Mouse (Mus musculus): ENCODE data around the gene Lin52. TPM values are rescaled to one million over a fixed set of nuclear protein-coding genes. Genes with fewer than 3 reads are reported as not detected.
A peak's percentile ranks its signal among the peaks of the same experiment; 100 is the strongest.

Lin52 gene
- polyA plus RNA-seq, 1 experiment from 2014 or later: 15.3 TPM

DNA sequence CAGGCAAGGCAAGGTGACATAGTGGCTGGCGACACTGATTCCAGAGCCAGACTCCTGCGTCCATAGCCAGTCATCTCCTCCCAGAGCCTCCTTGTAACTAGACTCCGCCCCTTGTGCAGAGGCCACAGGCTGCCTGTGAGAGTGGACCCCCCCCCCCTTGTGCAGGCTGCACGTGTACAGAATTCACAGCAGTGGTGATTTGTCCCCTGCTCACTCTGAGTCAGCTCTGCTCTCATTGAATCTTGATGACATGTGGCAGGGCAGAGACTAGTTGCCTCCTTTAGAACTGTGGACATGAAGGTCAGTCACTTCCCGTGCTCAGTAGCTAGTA is 127.2 kb downstream of the Lin52 start:
- Histone ChIP-seq H3K4me1 (no peaks in the 10 kb centered on the region), H3K9me3 (replicated peaks) (no peaks in the 10 kb centered on the region), H3K27ac (no peak overlapping the region), H3K4me3 (no peak overlapping the region), H3K9ac (no peak overlapping the region), H3K27me3 (replicated peaks) (peaks cover 58% of the 10 kb centered on the region), H3K4me2 (no peak overlapping the region), H3K36me3 (no peaks in the 10 kb centered on the region)
- no peak for ATAC-seq
- WGBS (ENCODE audit: insufficient replicate concordance): 35% methylated on average over 5 of the region's 5 CpGs

DNA sequence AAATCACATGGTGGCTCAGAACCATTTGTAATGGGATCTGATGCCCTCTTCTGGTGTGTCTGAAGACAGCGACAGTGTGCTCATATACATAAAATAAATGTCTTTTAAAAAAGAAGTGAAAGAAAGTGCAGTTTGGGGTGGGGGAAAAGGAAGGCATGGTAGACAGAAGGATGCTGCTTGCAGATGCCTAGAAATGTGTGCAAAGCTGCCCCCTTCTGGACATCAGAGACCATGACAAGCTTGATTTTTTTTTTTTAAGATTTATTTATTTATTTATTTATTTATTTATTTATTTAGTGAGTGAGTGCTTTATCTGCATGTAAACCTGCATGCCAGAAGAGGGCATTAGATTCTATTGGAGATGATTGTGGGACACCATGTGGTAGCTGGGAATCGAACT is 130.1 kb downstream of the Lin52 start:
- no peak overlapping the region for H3K9ac ChIP-seq
- no peaks in the 10 kb centered on the region for H3K9me3 ChIP-seq (replicated peaks)
- no peaks in the 10 kb centered on the region for H3K36me3 ChIP-seq
- no peak for ATAC-seq
- H3K4me3 ChIP-seq: no peak overlapping the region
- H3K27ac ChIP-seq: no peak overlapping the region
- H3K27me3 ChIP-seq (replicated peaks): peaks cover 35% of the 10 kb centered on the region
- H3K4me1 ChIP-seq: no peaks in the 10 kb centered on the region
- 82% methylated on average over 2 of the region's 2 CpGs for WGBS (ENCODE audit: insufficient replicate concordance)
- H3K4me2 ChIP-seq: no peak overlapping the region

DNA sequence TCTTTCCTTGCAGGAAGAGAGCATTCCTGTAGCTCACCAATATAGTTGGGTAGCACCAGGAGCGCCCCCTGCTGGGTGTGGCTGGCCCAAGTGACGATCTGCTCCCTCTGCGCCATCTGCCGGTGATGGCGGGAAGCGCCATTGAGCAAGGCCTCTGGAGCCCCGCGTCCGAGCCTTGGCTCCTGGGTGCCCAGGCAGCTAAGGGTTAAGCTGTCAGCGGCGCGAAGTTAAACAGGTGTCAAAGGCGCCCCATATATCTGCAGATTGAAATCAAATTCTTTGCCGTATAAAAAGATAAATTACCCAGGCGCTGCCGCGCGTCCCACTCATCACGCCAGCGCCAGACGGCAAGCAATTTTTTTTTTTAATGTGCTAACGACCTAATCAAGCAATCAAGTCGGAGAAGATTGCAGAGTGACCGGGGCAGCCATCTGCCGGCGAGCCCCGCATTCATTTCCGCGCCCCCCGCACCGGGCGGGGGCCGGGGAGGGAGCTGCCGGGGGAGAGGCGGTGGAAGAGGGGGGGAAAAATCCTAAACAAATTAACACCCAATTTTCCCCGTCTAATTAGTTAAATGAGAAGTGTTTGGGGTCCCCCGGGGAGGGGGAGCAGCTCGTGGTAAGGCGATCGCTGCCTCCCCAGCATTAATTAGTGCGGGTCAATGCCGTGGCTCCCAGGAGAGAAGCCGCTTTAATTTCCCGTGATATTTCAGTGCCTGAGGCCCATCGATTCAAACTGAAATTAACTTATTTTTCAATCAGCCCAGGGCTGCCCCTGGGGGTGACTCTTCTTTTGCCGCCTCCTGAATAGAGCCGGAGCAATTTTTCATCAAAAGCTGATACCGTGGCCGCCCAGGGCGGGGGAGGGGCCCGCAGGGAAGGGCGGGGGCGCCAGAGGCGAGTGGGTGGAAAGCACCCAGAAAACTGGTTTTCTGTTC is 138.9 kb downstream of the Lin52 start:
- no peak overlapping the region for H3K27ac ChIP-seq
- ATAC-seq: 0 out of 2 replicates have a peak, but pooled peaks have one; percentile 35

More for the DNA sequence above, 138.9 kb downstream of the Lin52 start:
- peak overlapping the region; percentile 62 for H3K9ac ChIP-seq
- no peaks in the 10 kb centered on the region for H3K36me3 ChIP-seq
- WGBS (ENCODE audit: insufficient replicate concordance): under 1% methylated on average over 54 of the region's 54 CpGs
- H3K4me3 ChIP-seq: peak overlapping the region; percentile 58
- peaks cover 10% of the 10 kb centered on the region for H3K4me1 ChIP-seq
- H3K4me2 ChIP-seq: peak overlapping the region; percentile 92
- no peaks in the 10 kb centered on the region for H3K9me3 ChIP-seq (replicated peaks)
- peaks cover 58% of the 10 kb centered on the region for H3K27me3 ChIP-seq (replicated peaks)

Other genes starting within 250 kb of the Lin52 start
- gene Elmsan1, start 232.5 kb upstream of the Lin52 start, polyA plus RNA-seq (2016; fragmentation: Nextera tagmentation; extraction: Ambion mirVana): 6.9 and 8.0 TPM in 2 replicates
- gene Ptgr2, start 166.2 kb upstream of the Lin52 start, polyA plus RNA-seq (2016; fragmentation: Nextera tagmentation; extraction: Ambion mirVana): 34.9 and 35.0 TPM in 2 replicates
- gene Zfp410, start 134.6 kb upstream of the Lin52 start, polyA plus RNA-seq (2016; fragmentation: Nextera tagmentation; extraction: Ambion mirVana): 51.0 and 51.9 TPM in 2 replicates
- 31.9 and 34.1 TPM in 2 replicates for gene Coq6, start 89.8 kb upstream of the Lin52 start, polyA plus RNA-seq (2016; fragmentation: Nextera tagmentation; extraction: Ambion mirVana)
- 2.3 and 2.4 TPM in 2 replicates for gene Fam161b, start 89.6 kb upstream of the Lin52 start, polyA plus RNA-seq (2016; fragmentation: Nextera tagmentation; extraction: Ambion mirVana)
- gene Entpd5, start 42.4 kb upstream of the Lin52 start, polyA plus RNA-seq (2016; fragmentation: Nextera tagmentation; extraction: Ambion mirVana): 11.5 and 12.0 TPM in 2 replicates
- 0.51 and 0.78 TPM in 2 replicates for gene Bbof1, start 42.4 kb upstream of the Lin52 start, polyA plus RNA-seq (2016; fragmentation: Nextera tagmentation; extraction: Ambion mirVana)
- gene Rnf113a2, start 34.2 kb upstream of the Lin52 start, polyA plus RNA-seq (2016; fragmentation: Nextera tagmentation; extraction: Ambion mirVana): 17.7 and 18.2 TPM in 2 replicates
- gene Aldh6a1, start 418 bp upstream of the Lin52 start, polyA plus RNA-seq (2016; fragmentation: Nextera tagmentation; extraction: Ambion mirVana): 17.4 and 17.9 TPM in 2 replicates
- gene Vsx2, start 118.3 kb downstream of the Lin52 start, polyA plus RNA-seq (2016; fragmentation: Nextera tagmentation; extraction: Ambion mirVana): not detected in 2 replicates
- gene Abcd4, start 166.0 kb downstream of the Lin52 start, polyA plus RNA-seq (2016; fragmentation: Nextera tagmentation; extraction: Ambion mirVana): 5.6 and 5.9 TPM in 2 replicates
- gene Vrtn, start 189.6 kb downstream of the Lin52 start, polyA plus RNA-seq (2016; fragmentation: Nextera tagmentation; extraction: Ambion mirVana): not detected in 2 replicates
- gene Syndig1l, start 247.4 kb downstream of the Lin52 start, polyA plus RNA-seq (2016; fragmentation: Nextera tagmentation; extraction: Ambion mirVana): not detected in 2 replicates

All from liver, embryonic 12.5 days (tissue).